Mouse (Mus musculus) intestine, postnatal 0 days (tissue): ENCODE results near the gene Phf24. TPM values are rescaled to one million over a fixed set of nuclear protein-coding genes. Genes with fewer than 3 reads are reported as not detected.

ENCODE experiments used
- ATAC-seq: fragments of 200-750 bp; cut with Nextera tagmentation; 2 replicates; pipeline ENCODE4 v1.8.0; 2017; ENCODE audit warnings: mild to moderate bottlenecking, moderate TSS enrichment, moderate library complexity
- H3K27ac ChIP-seq: fragments of 300-500 bp; sonication (generic); 2 replicates; pipeline ENCODE4 v1.5.1; 2014; ENCODE audit warnings: mild to moderate bottlenecking, low read depth, low read length, moderate library complexity
- H3K27me3 ChIP-seq: fragments of 300-500 bp; sonication (generic); replicated peaks from 2 replicates; pipeline ENCODE4 v1.6.1; 2014; ENCODE audit warnings: low read length, mixed read lengths; ENCODE audit not compliant: control insufficient read depth, insufficient read depth
- H3K36me3 ChIP-seq: fragments of 300-500 bp; sonication (generic); 2 replicates; pipeline ENCODE4 v1.6.1; 2014; ENCODE audit warnings: mild to moderate bottlenecking, moderate library complexity; ENCODE audit not compliant: control insufficient read depth, insufficient read depth
- H3K4me1 ChIP-seq: fragments of 300-500 bp; sonication (generic); replicated peaks from 2 replicates; pipeline ENCODE4 v1.6.1; 2014; ENCODE audit warnings: antibody characterized with exemption, low read length, mixed read lengths; ENCODE audit not compliant: control insufficient read depth, insufficient read depth
- H3K4me2 ChIP-seq: fragments of 300-500 bp; sonication (generic); replicated peaks from 2 replicates; pipeline ENCODE4 v1.6.1; 2014; ENCODE audit warnings: low read depth, mild to moderate bottlenecking, moderate library complexity
- H3K4me3 ChIP-seq: fragments of 300-500 bp; sonication (generic); 2 replicates; pipeline ENCODE4 v1.5.1; 2014; ENCODE audit warnings: low read depth, low read length
- H3K9ac ChIP-seq: fragments of 300-500 bp; sonication (generic); 2 replicates; pipeline ENCODE4 v1.6.1; 2014; ENCODE audit warnings: mild to moderate bottlenecking, low read depth, low read length
- H3K9me3 ChIP-seq: fragments of 300-500 bp; sonication (generic); 2 replicates; pipeline ENCODE4 v1.6.1; 2016; ENCODE audit warnings: mixed run types; ENCODE audit not compliant: control insufficient read depth
- CTCF ChIP-seq: sonication (generic); IDR thresholded peaks from 2 replicates; pipeline ENCODE4 v1.5.1; 2016; ENCODE audit warnings: low read depth, mild to moderate bottlenecking, control low read depth, antibody characterized with exemption, moderate library complexity
- WGBS: fragments of 180-500 bp; shearing (Covaris S2); extraction: QIAGEN DNeasy Blood & Tissue Kit; methylation state at CpG from one replicate; pipeline ENCODE4 v1.1.7; 2014; 5-methylcytosine and 5-hydroxymethylcytosine counted together
- polyA plus RNA-seq: library from polyadenylated mRNA; unstranded; fragments of >200 nt; fragmentation: Nextera tagmentation; extraction: Ambion mirVana; gene quantifications from 2 replicates; pipeline ENCODE4 v1.2.1, GENCODE M21; 2015

The Phf24 gene
- polyA plus RNA-seq = 0.73 and 1.0 TPM in 2 replicates

GRCm38 (mm10) chr4:42916617-42917401 lies at the start of gene Phf24:
Phf24 (plus strand) TSS chr4:42916660.
- WGBS = under 1% methylated on average over 61 of the region's 90 CpGs
- Histone ChIP-seq H3K4me3 (peak within 1 kb of the TSS; percentile 60), H3K4me2 (peak within 1 kb of the TSS; percentile 96), H3K4me1 (0 out of 2 replicates have a peak, but pooled peaks cover 4% of the 10 kb centered on the region), H3K27ac (no peak within 1 kb of the TSS), H3K9me3 (no peaks in the 10 kb centered on the region), H3K27me3 (peaks cover 46% of the 10 kb centered on the region), H3K36me3 (no peaks in the 10 kb centered on the region), H3K9ac (peak within 1 kb of the TSS; percentile 45)
- TF ChIP-seq CTCF = no peak
- peak; percentile 47 for ATAC-seq

GRCm38 (mm10) chr4:42867390-42867789 lies 49.1 kb upstream of the Phf24 start:
- peak; percentile 38; the same call in 1 of the 2 replicates for ATAC-seq
- Histone ChIP-seq H3K27ac (no peak overlapping the region), H3K9ac (no peak overlapping the region), H3K36me3 (no peaks in the 10 kb centered on the region), H3K9me3 (no peaks in the 10 kb centered on the region), H3K4me2 (peak overlapping the region; percentile 30), H3K4me3 (no peak overlapping the region), H3K27me3 (no peaks in the 10 kb centered on the region), H3K4me1 (no peaks in the 10 kb centered on the region)
- no peak for TF ChIP-seq CTCF
- 33% methylated on average over 3 of the region's 3 CpGs for WGBS

DNA sequence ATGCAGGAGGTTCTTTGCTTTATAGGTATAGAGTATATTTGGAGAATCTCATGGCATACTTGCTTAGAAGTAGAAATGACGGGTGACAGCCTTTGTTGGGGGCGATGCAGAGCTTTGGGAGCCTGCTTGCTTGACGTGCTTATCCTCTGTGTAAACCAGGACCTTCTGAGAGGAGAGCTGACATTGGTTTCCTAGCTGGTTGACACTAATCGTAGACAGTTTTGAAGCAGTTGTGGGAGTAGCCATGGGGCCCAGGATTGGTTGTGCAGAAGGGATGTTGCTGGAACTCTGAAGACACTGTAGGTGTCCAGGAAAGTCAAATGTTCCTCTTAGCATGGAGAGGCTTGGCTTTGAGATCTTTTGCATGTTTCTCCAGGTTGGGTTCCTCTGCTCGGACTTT lies 48.3 kb upstream of the Phf24 start:
- ATAC-seq = no peak

DNA sequence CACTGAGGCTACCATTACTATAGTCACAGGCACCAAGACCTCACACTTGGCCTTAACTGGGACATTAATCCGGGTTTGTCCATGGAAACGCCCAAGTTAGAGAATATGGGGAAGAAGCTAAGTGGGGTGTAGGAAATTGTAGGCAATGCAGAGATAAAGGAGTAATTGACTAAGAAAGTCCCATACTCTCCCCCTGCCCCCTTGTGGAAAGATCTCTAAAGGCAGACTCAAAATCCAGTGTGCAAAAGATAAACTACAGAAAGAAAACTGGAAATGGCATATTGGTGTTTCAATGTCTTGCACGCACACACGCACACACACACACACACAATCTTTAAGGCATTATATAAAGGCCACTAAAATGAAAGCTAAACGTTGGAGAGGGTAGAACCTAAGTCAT lies 45.7 kb upstream of the Phf24 start:
- peak; percentile 60 for TF ChIP-seq CTCF
- Histone ChIP-seq H3K4me2 (no peak overlapping the region), H3K27me3 (no peaks in the 10 kb centered on the region), H3K36me3 (no peaks in the 10 kb centered on the region), H3K9ac (no peak overlapping the region), H3K4me1 (no peaks in the 10 kb centered on the region), H3K27ac (no peak overlapping the region), H3K9me3 (no peaks in the 10 kb centered on the region), H3K4me3 (no peak overlapping the region)
- no peak for ATAC-seq
- WGBS = 67% methylated on average over 5 of the region's 5 CpGs

More for the DNA sequence above, 48.3 kb upstream of the Phf24 start:
- Histone ChIP-seq H3K36me3 (no peaks in the 10 kb centered on the region), H3K27ac (no peak overlapping the region), H3K27me3 (no peaks in the 10 kb centered on the region), H3K9me3 (no peaks in the 10 kb centered on the region), H3K4me2 (no peak overlapping the region), H3K4me1 (no peaks in the 10 kb centered on the region), H3K9ac (no peak overlapping the region), H3K4me3 (no peak overlapping the region)
- WGBS = 87% methylated on average over 5 of the region's 5 CpGs
- TF ChIP-seq CTCF = no peak

DNA sequence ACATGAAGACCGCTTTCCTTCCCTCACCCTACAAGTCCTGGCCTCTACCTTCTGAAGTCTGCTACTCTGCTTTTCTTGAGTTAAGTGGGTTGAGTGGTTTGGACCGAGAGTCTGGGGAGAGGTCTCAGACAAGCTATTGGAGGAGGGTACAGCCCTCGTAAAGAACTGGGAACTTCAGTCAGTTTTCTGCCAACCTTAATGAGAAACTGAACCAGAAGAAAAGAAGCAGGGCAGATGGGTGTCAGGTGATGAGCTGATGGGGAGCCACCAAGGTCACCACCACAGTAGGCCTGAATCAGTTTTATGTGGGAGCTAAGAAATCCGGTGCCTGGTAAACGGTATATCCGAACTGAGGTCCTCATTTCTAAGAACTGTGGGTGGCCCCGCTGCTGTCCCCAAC lies 44.3 kb upstream of the Phf24 start:
- Histone ChIP-seq H3K27me3 (no peaks in the 10 kb centered on the region), H3K4me3 (no peak overlapping the region), H3K27ac (no peak overlapping the region), H3K9me3 (no peaks in the 10 kb centered on the region), H3K4me1 (no peaks in the 10 kb centered on the region), H3K36me3 (no peaks in the 10 kb centered on the region), H3K4me2 (no peak overlapping the region), H3K9ac (no peak overlapping the region)
- no peak for TF ChIP-seq CTCF
- ATAC-seq = no peak
- 90% methylated on average over 7 of the region's 7 CpGs for WGBS

GRCm38 (mm10) chr4:42872746-42873435 lies 43.6 kb upstream of the Phf24 start:
- H3K4me1 ChIP-seq = no peaks in the 10 kb centered on the region
- H3K36me3 ChIP-seq = no peaks in the 10 kb centered on the region
- H3K4me3 ChIP-seq = no peak overlapping the region
- TF ChIP-seq CTCF = no peak
- H3K27ac ChIP-seq = no peak overlapping the region
- no peaks in the 10 kb centered on the region for H3K27me3 ChIP-seq
- 70% methylated on average over 16 of the region's 16 CpGs for WGBS
- H3K9me3 ChIP-seq = no peaks in the 10 kb centered on the region
- ATAC-seq = no peak
- no peak overlapping the region for H3K4me2 ChIP-seq
- no peak overlapping the region for H3K9ac ChIP-seq
